Mouse (Mus musculus): ENCODE results near the gene H1f0. TPM values are rescaled to one million over a fixed set of nuclear protein-coding genes. Genes with fewer than 3 reads are reported as not detected.

The H1f0 gene
- polyA plus RNA-seq (2012; rRNA removed), result 197 and 242 TPM in 2 replicates

DNA sequence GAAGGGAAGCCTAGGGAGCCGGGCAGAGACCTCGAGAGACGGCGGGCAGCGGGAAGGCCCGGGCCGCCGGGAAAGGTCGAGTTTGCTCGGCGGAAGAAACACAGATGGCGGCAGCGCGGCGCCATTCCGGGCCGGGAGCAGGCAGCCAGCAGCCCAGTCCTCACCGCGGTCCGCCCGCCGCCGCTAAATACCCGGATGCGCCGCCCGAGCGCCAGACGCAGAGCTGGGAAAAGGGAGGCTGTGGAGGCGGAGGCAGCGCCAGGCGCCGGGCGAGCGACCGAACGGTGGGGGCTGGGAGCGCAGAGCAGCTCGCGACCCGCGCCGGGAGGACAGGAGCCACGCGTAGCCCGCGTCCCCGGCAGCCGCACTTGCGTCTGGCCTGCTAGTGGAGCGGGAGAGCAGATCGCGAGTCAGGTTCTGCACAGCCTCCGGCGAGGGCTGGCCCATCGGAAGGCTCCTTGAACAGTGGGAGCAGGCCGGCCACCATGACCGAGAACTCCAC, at the start of gene H1f0:
Gene H1f0 (plus strand): TSS at position 214 of the 502 bp plus-strand sequence.
- Histone ChIP-seq H3K4me3 (replicated peaks; ENCODE audit: insufficient read depth, low read depth, low read length) (peak within 1 kb of the TSS; percentile 70), H3K27ac (ENCODE audit: insufficient read depth, low read length) (peak within 1 kb of the TSS; percentile 98), H3K4me1 (ENCODE audit: control insufficient read depth, insufficient read depth, low read length) (peaks cover 6% of the 10 kb centered on the region), H3K27me3 (ENCODE audit: control insufficient read depth, insufficient read depth, low read length) (no peaks in the 10 kb centered on the region)
- DNase-seq, result peak; percentile 96 to 97
- under 1% methylated on average over 57 of the region's 58 CpGs for WGBS
- TF ChIP-seq CTCF (IDR thresholded peaks at IDR 0.05; ENCODE audit: borderline replicate concordance, insufficient read depth, low read depth, low read length), result no peak
- peak; percentile 82 for TF ChIP-seq POLR2A (IDR thresholded peaks at IDR 0.05; ENCODE audit: borderline replicate concordance, insufficient read depth, low read length)

DNA sequence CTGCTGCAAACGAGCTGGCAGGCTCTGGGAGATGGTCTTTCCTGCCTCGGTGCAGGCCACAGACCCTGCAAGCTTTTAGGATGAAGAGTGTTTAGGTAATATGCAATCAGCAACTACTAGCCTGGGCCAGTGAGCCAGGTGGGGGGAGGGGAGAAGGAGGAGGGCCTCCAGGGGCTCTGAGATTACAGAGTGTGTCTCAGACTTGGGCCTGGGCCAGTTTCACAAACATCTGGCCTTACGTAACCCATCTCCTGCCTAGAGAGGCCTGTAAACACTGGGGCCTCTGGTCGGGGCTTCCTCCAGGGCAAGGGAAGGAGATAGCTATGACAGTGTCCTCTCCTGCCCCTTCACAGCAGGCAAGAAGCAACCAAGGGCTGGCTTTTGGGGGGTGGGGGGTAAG, 49.4 kb upstream of the H1f0 start:
- TF ChIP-seq POLR2A (IDR thresholded peaks at IDR 0.05; ENCODE audit: borderline replicate concordance, insufficient read depth, low read length), result no peak
- Histone ChIP-seq H3K27ac (ENCODE audit: insufficient read depth, low read length) (no peak overlapping the region), H3K4me1 (ENCODE audit: control insufficient read depth, insufficient read depth, low read length) (peaks cover 15% of the 10 kb centered on the region), H3K27me3 (ENCODE audit: control insufficient read depth, insufficient read depth, low read length) (no peaks in the 10 kb centered on the region), H3K4me3 (replicated peaks; ENCODE audit: insufficient read depth, low read depth, low read length) (no peak overlapping the region)
- 65% methylated on average over 4 of the region's 4 CpGs for WGBS
- DNase-seq, result peak; percentile 24 to 42

DNA sequence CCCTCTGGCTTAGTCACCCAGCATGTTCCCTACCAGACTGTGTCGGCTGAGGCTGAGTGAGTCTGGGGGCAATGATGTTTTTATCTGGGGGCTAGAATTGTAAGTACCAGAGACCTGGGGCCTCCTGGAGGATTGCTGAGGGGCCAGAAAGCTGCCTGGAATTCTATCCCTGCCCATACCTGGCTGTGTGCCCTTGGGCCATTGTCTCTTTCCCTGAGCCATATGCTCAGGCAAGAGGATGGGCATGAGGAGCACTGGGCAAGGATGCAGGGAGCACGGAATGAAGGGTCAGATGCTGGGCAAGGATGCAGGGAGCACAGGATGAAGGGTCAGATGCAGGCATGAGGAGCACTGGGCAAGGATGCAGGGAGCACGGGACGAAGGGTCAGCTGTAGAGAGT, 48.2 kb upstream of the H1f0 start:
- no peak for TF ChIP-seq POLR2A (IDR thresholded peaks at IDR 0.05; ENCODE audit: borderline replicate concordance, insufficient read depth, low read length)
- TF ChIP-seq CTCF (IDR thresholded peaks at IDR 0.05; ENCODE audit: borderline replicate concordance, insufficient read depth, low read depth, low read length), result no peak

DNA sequence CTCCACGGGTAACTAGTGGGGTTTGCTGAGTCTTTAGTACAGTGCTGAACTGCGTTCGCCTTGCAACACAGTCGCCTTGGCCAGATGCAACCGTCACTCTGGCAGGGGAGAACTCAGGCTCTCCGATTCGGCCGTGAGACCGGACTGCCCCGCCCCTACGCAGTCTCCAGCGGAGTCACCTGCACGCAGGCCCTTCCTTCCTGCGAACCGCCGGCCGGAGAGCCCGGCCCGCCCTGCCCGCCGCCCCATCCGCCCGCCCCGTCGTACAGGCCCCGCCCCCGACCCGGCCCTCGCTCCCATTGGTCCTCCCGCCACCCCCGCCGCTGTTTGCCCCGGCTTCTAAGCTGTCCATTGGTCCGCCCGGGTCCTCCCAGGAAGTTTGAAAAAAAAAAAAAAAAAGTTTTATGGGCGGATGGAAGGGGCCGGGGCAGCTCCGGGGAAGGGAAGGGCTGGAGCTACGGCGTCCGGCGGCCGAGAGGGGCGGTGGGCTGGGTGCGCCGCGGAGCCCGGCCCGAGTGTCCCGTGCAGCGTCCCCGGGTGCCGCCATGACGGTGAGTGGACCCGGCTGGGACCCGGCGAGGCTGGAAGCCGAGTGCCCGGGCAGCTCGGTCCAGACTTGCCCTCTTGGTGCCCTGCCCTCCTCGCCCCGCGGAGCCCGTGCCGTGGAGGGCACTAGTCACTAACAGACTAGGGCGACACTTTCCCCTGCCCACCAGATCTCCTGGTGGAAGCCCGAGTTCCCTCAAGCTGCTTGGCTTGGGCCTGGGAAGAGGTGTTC, 45.4 kb upstream of the H1f0 start:
- Histone ChIP-seq H3K27me3 (ENCODE audit: control insufficient read depth, insufficient read depth, low read length) (no peaks in the 10 kb centered on the region), H3K27ac (ENCODE audit: insufficient read depth, low read length) (peak overlapping the region; percentile 15; the same call in 1 of the 2 replicates), H3K4me3 (replicated peaks; ENCODE audit: insufficient read depth, low read depth, low read length) (peak overlapping the region; percentile 65), H3K4me1 (ENCODE audit: control insufficient read depth, insufficient read depth, low read length) (peaks cover 54% of the 10 kb centered on the region)
- TF ChIP-seq CTCF (IDR thresholded peaks at IDR 0.05; ENCODE audit: borderline replicate concordance, insufficient read depth, low read depth, low read length) (no peak), POLR2A (IDR thresholded peaks at IDR 0.05; ENCODE audit: borderline replicate concordance, insufficient read depth, low read length) (peak; percentile 20; the same call in 1 of the 2 replicates)
- WGBS, result under 1% methylated on average over 58 of the region's 67 CpGs
- DNase-seq, result peak; percentile 74 to 82

More for the DNA sequence above, 48.2 kb upstream of the H1f0 start:
- H3K4me1 ChIP-seq (ENCODE audit: control insufficient read depth, insufficient read depth, low read length), result peaks cover 27% of the 10 kb centered on the region
- WGBS, result 29% methylated on average over 4 of the region's 4 CpGs
- peak; percentile 56 to 74 for DNase-seq
- H3K27ac ChIP-seq (ENCODE audit: insufficient read depth, low read length), result peak overlapping the region; percentile 21; the same call in 1 of the 2 replicates
- H3K27me3 ChIP-seq (ENCODE audit: control insufficient read depth, insufficient read depth, low read length), result no peaks in the 10 kb centered on the region
- H3K4me3 ChIP-seq (replicated peaks; ENCODE audit: insufficient read depth, low read depth, low read length), result no peak overlapping the region

DNA sequence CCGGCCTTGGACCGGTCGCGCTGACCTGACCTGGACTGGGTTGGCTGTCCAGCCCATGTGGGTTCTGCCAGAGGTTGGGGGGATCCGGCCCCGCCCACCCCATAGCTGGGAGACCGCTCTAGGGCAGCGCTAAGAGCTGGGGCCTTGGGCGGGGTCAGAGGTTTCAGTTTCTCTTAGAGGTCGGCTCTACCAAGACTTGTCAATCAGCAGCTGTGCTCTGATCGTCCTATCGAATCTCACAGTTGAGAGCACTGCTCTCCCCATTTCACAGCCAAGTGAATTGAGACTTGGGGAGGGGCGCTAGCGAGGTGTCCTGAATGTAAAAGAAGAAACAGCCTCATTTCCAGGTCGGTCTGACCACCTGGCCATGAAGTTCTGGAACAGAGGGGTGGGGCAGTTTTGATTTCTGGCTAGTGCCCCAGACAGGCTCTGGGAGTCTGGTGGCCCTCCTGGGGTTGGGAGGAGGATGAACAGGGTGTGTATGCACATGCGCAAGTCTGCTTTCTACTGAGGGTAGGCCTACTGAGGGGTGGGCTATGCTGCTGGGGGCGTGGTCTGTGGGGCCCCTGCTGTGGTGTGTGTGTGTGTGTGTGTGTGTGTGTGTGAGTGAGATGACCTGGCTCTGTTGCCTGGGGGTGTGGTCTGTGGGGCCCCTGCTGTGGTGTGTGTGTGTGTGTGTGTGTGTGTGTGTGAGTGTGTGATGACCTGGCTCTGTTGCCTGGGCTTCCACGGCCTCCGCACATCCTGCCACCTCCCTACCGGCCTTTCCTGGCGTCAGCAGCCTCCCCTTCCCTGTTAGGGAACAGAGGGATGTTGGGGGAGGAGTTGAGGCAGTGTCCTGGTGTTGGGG, 44.6 kb upstream of the H1f0 start:
- peaks cover 59% of the 10 kb centered on the region for H3K4me1 ChIP-seq (ENCODE audit: control insufficient read depth, insufficient read depth, low read length)

GRCm38 (mm10) chr15:78984286-78984778, 43.9 kb upstream of the H1f0 start:
- H3K4me1 ChIP-seq (ENCODE audit: control insufficient read depth, insufficient read depth, low read length), result peaks cover 65% of the 10 kb centered on the region
- 67% methylated on average over 5 of the region's 5 CpGs for WGBS
- TF ChIP-seq CTCF (IDR thresholded peaks at IDR 0.05; ENCODE audit: borderline replicate concordance, insufficient read depth, low read depth, low read length) (no peak), POLR2A (IDR thresholded peaks at IDR 0.05; ENCODE audit: borderline replicate concordance, insufficient read depth, low read length) (no peak)
- DNase-seq, result peak in 1 of 2 experiments; percentile 19
- H3K27ac ChIP-seq (ENCODE audit: insufficient read depth, low read length), result no peak overlapping the region
- no peak overlapping the region for H3K4me3 ChIP-seq (replicated peaks; ENCODE audit: insufficient read depth, low read depth, low read length)
- H3K27me3 ChIP-seq (ENCODE audit: control insufficient read depth, insufficient read depth, low read length), result no peaks in the 10 kb centered on the region

More for the DNA sequence above, 44.6 kb upstream of the H1f0 start:
- Histone ChIP-seq H3K27me3 (ENCODE audit: control insufficient read depth, insufficient read depth, low read length) (no peaks in the 10 kb centered on the region), H3K27ac (ENCODE audit: insufficient read depth, low read length) (peak overlapping the region; percentile 15; the same call in 1 of the 2 replicates), H3K4me3 (replicated peaks; ENCODE audit: insufficient read depth, low read depth, low read length) (peak overlapping the region; percentile 65)
- TF ChIP-seq CTCF (IDR thresholded peaks at IDR 0.05; ENCODE audit: borderline replicate concordance, insufficient read depth, low read depth, low read length), result no peak
- no peak for TF ChIP-seq POLR2A (IDR thresholded peaks at IDR 0.05; ENCODE audit: borderline replicate concordance, insufficient read depth, low read length)
- 11% methylated on average over 21 of the region's 21 CpGs for WGBS
- DNase-seq, result peak; percentile 27 to 32

DNA sequence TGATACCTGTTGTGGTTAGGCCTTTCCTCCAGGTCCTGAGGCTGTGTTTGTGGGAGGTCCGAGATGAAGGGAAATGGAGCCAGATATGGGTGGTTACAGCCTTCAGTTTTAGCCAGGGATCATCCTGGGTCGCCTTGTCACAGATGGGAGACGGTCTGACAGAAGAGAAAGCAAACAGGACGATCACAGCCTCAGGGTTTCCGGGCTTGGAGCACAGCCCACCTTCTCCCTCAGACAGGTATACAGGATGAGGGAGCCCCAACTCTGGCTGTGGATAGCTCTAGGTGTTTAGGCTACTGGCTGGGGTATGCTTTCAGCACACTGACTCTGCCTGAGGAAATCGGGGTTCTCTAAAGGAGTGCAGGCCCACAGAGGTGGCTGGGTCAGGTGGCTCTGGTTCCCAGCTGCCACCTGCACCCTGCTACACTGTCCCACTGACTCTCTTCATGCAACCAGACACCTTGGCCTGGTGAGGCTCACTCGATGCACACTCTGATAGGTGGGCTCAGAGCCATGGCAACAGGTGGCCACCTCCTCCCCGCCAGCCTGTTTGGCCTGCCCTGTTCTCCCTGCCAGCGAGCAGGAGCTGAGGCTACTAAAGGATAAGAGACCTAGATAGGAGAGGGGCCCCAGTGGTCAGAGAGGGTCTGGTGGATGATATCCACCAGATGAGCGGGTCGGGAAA, 41.6 kb upstream of the H1f0 start:
- TF ChIP-seq CTCF (IDR thresholded peaks at IDR 0.05; ENCODE audit: borderline replicate concordance, insufficient read depth, low read depth, low read length) (no peak), POLR2A (IDR thresholded peaks at IDR 0.05; ENCODE audit: borderline replicate concordance, insufficient read depth, low read length) (no peak)
- peaks cover 60% of the 10 kb centered on the region for H3K4me1 ChIP-seq (ENCODE audit: control insufficient read depth, insufficient read depth, low read length)

More for the DNA sequence above, 41.6 kb upstream of the H1f0 start:
- DNase-seq, result peak; percentile 73 to 81
- peak overlapping the region; percentile 77 for H3K27ac ChIP-seq (ENCODE audit: insufficient read depth, low read length)
- no peaks in the 10 kb centered on the region for H3K27me3 ChIP-seq (ENCODE audit: control insufficient read depth, insufficient read depth, low read length)
- no peak overlapping the region for H3K4me3 ChIP-seq (replicated peaks; ENCODE audit: insufficient read depth, low read depth, low read length)
- 23% methylated on average over 11 of the region's 11 CpGs for WGBS

Data from cerebellum, adult 2 months (tissue).